In the genomic region with DNA sequence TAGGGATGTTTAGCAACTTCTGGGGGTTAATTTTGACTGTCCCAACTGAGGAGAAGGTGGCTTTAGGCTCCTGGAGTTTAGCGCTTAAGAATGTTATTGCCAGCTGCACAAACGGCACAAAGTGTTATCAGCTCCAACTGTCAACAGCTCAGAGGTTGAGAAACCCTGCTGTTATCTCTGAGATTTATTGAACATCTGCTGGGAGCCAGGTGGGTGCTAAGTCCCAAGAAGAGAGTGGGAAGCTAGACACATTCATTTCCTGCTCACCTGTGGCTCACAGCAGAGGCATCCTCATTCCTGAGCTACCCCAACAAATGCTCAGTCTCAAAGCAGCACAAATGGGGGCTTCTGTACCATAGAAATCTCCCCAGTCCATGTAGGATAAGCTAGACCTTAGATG, we compare ENCODE assay signal across 21 mouse cellular contexts. TPM values are rescaled to one million over a fixed set of nuclear protein-coding genes. Genes with fewer than 3 reads are reported as not detected.
DNase-seq lines count a peak whose midpoint lies in the region; ATAC-seq and TF ChIP-seq lines count a peak whose summit lies in the region.
"Had no signal": no experiment of that assay in that cellular context is flagged by ENCODE, and none has a peak within 500 bp of the region (broad histone marks: within the 10 kb centered on the region; RNA-seq: fewer than 3 reads in every experiment).

No protein-coding gene starts in this region.

- TF ChIP-seq POLR2A in small intestine, adult 2 months (IDR thresholded peaks at IDR 0.05; ENCODE audit: low read depth, low read length) = no peak

- H3K36me3 ChIP-seq in heart, embryonic 16.5 days (ENCODE audit: control insufficient read depth, insufficient read depth) = no peaks in the 10 kb centered on the region
- H3K36me3 ChIP-seq in intestine, embryonic 15.5 days = no peaks in the 10 kb centered on the region
- no peaks in the 10 kb centered on the region for H3K36me3 ChIP-seq in small intestine, adult 2 months (ENCODE audit: control insufficient read depth, insufficient read depth, low read length)
- H3K36me3 ChIP-seq: embryonic facial prominence, embryonic 13.5 days; hindbrain, embryonic 15.5 days had no signal

- H3K4me2 ChIP-seq in heart, embryonic 16.5 days (ENCODE audit: low read depth, low read length) = no peak overlapping the region
- H3K4me2 ChIP-seq in intestine, embryonic 15.5 days (replicated peaks) = 0 out of 2 replicates have a peak overlapping the region, but pooled peaks have one; percentile 14
- H3K4me2 ChIP-seq: embryonic facial prominence, embryonic 13.5 days; heart, embryonic 11.5 days; hindbrain, embryonic 15.5 days had no signal

- WGBS in heart, embryonic 16.5 days = 23% methylated on average over 2 of the region's 2 CpGs
- 38% methylated on average over 2 of the region's 2 CpGs for WGBS in intestine, embryonic 15.5 days
- WGBS in small intestine, adult 2 months = 17% methylated on average over 2 of the region's 2 CpGs

- ATAC-seq in heart, embryonic 16.5 days (replicated peaks; ENCODE audit: extremely low read depth, insufficient read depth, low FRiP score) = peak; percentile 49; the same call in 1 of the 2 replicates
- ATAC-seq in intestine, embryonic 15.5 days = peak; percentile 88
- ATAC-seq in erythroid progenitor cell, adult 5-6 weeks (replicated peaks; ENCODE audit: low FRiP score, poor library complexity, severe bottlenecking) = no peak
- ATAC-seq: forebrain, embryonic 14.5 days had no signal

- DNase-seq in heart, adult 9 months (ENCODE audit: low spot score in 2 of 2) = no peak
- peak; percentile 58 for DNase-seq in thymus, postnatal 14 days
- DNase-seq in ovary, postnatal 36 days (ENCODE audit: low spot score) = no peak
- no peak for DNase-seq in cerebellum, adult 8-10 months
- DNase-seq: adrenal gland, postnatal 10 days; cerebellum, adult 11 months; cerebellum, adult 9-10 months; cerebellum, postnatal 25 days; gastrocnemius, postnatal 36 days; heart, adult 18-20 months; heart, postnatal 36 days had no signal

- H3K4me1 ChIP-seq in heart, embryonic 16.5 days (ENCODE audit: control insufficient read depth, insufficient read depth, low read length) = no peaks in the 10 kb centered on the region
- no peaks in the 10 kb centered on the region for H3K4me1 ChIP-seq in intestine, embryonic 15.5 days (replicated peaks)
- H3K4me1 ChIP-seq in small intestine, adult 2 months (ENCODE audit: control insufficient read depth, insufficient read depth, insufficient read length, low read length) = peaks cover 24% of the 10 kb centered on the region; the same call in 1 of the 2 replicates
- H3K4me1 ChIP-seq: embryonic facial prominence, embryonic 13.5 days; hindbrain, embryonic 15.5 days had no signal

- no peak overlapping the region for H3K9ac ChIP-seq in heart, embryonic 16.5 days (ENCODE audit: low read length)
- no peak overlapping the region for H3K9ac ChIP-seq in intestine, embryonic 15.5 days
- H3K9ac ChIP-seq: embryonic facial prominence, embryonic 13.5 days; hindbrain, embryonic 15.5 days had no signal

- no peaks in the 10 kb centered on the region for H3K27me3 ChIP-seq in heart, embryonic 16.5 days (ENCODE audit: control insufficient read depth, insufficient read depth, low read length)
- no peaks in the 10 kb centered on the region for H3K27me3 ChIP-seq in intestine, embryonic 15.5 days (replicated peaks)
- no peaks in the 10 kb centered on the region for H3K27me3 ChIP-seq in small intestine, adult 2 months (ENCODE audit: control insufficient read depth, insufficient read depth, low read length)
- H3K27me3 ChIP-seq: embryonic facial prominence, embryonic 13.5 days; hindbrain, embryonic 15.5 days had no signal

- 0 out of 2 replicates have a peak overlapping the region, but pooled peaks have one; percentile 3 for H3K27ac ChIP-seq in heart, embryonic 16.5 days (ENCODE audit: low read length)
- no peak overlapping the region for H3K27ac ChIP-seq in intestine, embryonic 15.5 days
- peak overlapping the region; percentile 62 for H3K27ac ChIP-seq in small intestine, adult 2 months (ENCODE audit: insufficient read depth, low read depth, low read length)
- H3K27ac ChIP-seq: embryonic facial prominence, embryonic 13.5 days; hindbrain, embryonic 15.5 days had no signal

- no peaks in the 10 kb centered on the region for H3K9me3 ChIP-seq in heart, embryonic 16.5 days (replicated peaks; ENCODE audit: control insufficient read depth, low read length)
- H3K9me3 ChIP-seq in intestine, embryonic 15.5 days = no peaks in the 10 kb centered on the region
- H3K9me3 ChIP-seq: embryonic facial prominence, embryonic 13.5 days; hindbrain, embryonic 15.5 days had no signal

- H3K4me3 ChIP-seq in heart, embryonic 16.5 days (ENCODE audit: low read length) = no peak overlapping the region
- no peak overlapping the region for H3K4me3 ChIP-seq in intestine, embryonic 15.5 days (replicated peaks)
- H3K4me3 ChIP-seq in small intestine, adult 2 months (ENCODE audit: low read depth, low read length) = no peak overlapping the region
- H3K4me3 ChIP-seq: embryonic facial prominence, embryonic 13.5 days; hindbrain, embryonic 15.5 days had no signal

- TF ChIP-seq CTCF in small intestine, adult 2 months (IDR thresholded peaks at IDR 0.05; ENCODE audit: extremely low read depth, insufficient read length, insufficient replicate concordance, low read depth, low read length) = no peak

RNA-seq across cellular contexts. Expression of a gene that starts 10.4 kb away (rescaled TPM):
- polyA plus RNA-seq in heart, embryonic 16.5 days (2015; fragmentation: Nextera tagmentation; extraction: Ambion mirVana) = 5.0 and 5.3 TPM in 2 replicates
- polyA plus RNA-seq in intestine, embryonic 15.5 days (2015; fragmentation: Nextera tagmentation; extraction: Ambion mirVana) = 82.5 and 96.9 TPM in 2 replicates
- 3.1 and 8.9 TPM in 2 replicates for polyA plus RNA-seq in small intestine, adult 2 months (2012; rRNA removed)
- total RNA-seq in erythroid progenitor cell, adult 5-6 weeks (2015; ENCODE audit: low replicate concordance) = not detected in 2 replicates
- not detected in 2 replicates for total RNA-seq in erythroid progenitor cell, adult 5-6 weeks (2017; ENCODE audit: low replicate concordance)
- total RNA-seq: adrenal gland, postnatal 10 days; heart, postnatal 36 days; MEL had no signal
- polyA plus RNA-seq: heart, embryonic 11.5 days had no signal

RNA-seq across cellular contexts. Expression of a gene that starts 58.2 kb away (rescaled TPM):
- 1.1 TPM in 1 of 2 replicates, not detected in the other for polyA plus RNA-seq in heart, embryonic 16.5 days (2015; fragmentation: Nextera tagmentation; extraction: Ambion mirVana)
- 0.39 and 0.43 TPM in 2 replicates for polyA plus RNA-seq in intestine, embryonic 15.5 days (2015; fragmentation: Nextera tagmentation; extraction: Ambion mirVana)
- polyA plus RNA-seq in small intestine, adult 2 months (2012; rRNA removed) = not detected in 2 replicates
- 2.2 TPM in 1 of 2 replicates, not detected in the other for total RNA-seq in erythroid progenitor cell, adult 5-6 weeks (2015; ENCODE audit: low replicate concordance)
- 0.53 TPM in 1 of 2 replicates, not detected in the other for total RNA-seq in erythroid progenitor cell, adult 5-6 weeks (2017; ENCODE audit: low replicate concordance)
- polyA plus RNA-seq: embryonic facial prominence, embryonic 13.5 days; heart, embryonic 11.5 days; heart, postnatal 0 days; hindbrain, embryonic 15.5 days had no signal
